In the genomic region with DNA sequence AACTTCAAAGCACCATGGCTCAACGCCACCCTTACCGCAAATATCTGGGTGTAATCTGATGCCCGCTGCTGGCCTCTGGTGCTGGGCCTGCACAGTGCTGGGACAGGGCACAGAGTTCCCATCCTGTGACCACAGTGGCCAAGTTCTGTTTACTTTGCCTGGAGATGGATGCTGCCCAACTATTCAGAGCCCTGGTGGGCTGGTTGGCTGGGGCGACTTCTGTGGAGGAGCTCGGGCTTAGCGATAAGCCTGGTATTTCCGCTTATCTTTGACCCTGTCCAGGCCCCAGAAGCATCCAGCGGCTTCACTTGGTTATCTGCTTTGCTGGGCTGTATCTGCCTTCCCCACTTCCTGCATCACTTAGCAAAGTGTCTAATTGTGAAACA, we compare ENCODE assay signal across 8 mouse cellular contexts. TPM values are rescaled to one million over a fixed set of nuclear protein-coding genes. Genes with fewer than 3 reads are reported as not detected.
A peak's percentile ranks its signal among the peaks of the same experiment; 100 is the strongest.
DNase-seq lines count a peak whose midpoint lies in the region; ATAC-seq lines count a peak whose summit lies in the region.

No protein-coding gene starts in this region.

- DNase-seq in adrenal gland, postnatal 10 days: peak; percentile 20
- peak; percentile 65 to 74 for DNase-seq in spleen, postnatal 36 days (ENCODE audit: low spot score in 2 of 2)
- no peak for DNase-seq in retina, embryonic 14.5 days (ENCODE audit: low spot score)

- H3K4me2 ChIP-seq in embryonic facial prominence, embryonic 15.5 days (replicated peaks): no peak overlapping the region
- peak overlapping the region; percentile 58 for H3K4me2 ChIP-seq in liver, embryonic 16.5 days (ENCODE audit: low read depth, low read length)
- H3K4me2 ChIP-seq in forebrain, embryonic 12.5 days: no peak overlapping the region

- H3K9me3 ChIP-seq in embryonic facial prominence, embryonic 15.5 days (replicated peaks): no peaks in the 10 kb centered on the region
- H3K9me3 ChIP-seq in liver, embryonic 16.5 days (replicated peaks; ENCODE audit: control insufficient read depth, low read length): no peaks in the 10 kb centered on the region
- H3K9me3 ChIP-seq in forebrain, embryonic 12.5 days: no peaks in the 10 kb centered on the region

- peaks cover 24% of the 10 kb centered on the region; the same call in 1 of the 2 replicates for H3K4me1 ChIP-seq in embryonic facial prominence, embryonic 15.5 days
- H3K4me1 ChIP-seq in liver, embryonic 16.5 days (ENCODE audit: control insufficient read depth, low read depth, low read length): peaks cover 50% of the 10 kb centered on the region
- H3K4me1 ChIP-seq in forebrain, embryonic 12.5 days: peaks cover 3% of the 10 kb centered on the region; the same call in 1 of the 2 replicates

- H3K9ac ChIP-seq in embryonic facial prominence, embryonic 15.5 days: no peak overlapping the region
- peak overlapping the region; percentile 73 for H3K9ac ChIP-seq in liver, embryonic 16.5 days (ENCODE audit: low read depth, low read length)
- no peak overlapping the region for H3K9ac ChIP-seq in forebrain, embryonic 12.5 days

- no peak overlapping the region for H3K27ac ChIP-seq in embryonic facial prominence, embryonic 15.5 days (replicated peaks)
- H3K27ac ChIP-seq in liver, embryonic 16.5 days (ENCODE audit: low read length): peak overlapping the region; percentile 98
- no peak overlapping the region for H3K27ac ChIP-seq in forebrain, embryonic 12.5 days

- no peaks in the 10 kb centered on the region for H3K36me3 ChIP-seq in embryonic facial prominence, embryonic 15.5 days
- H3K36me3 ChIP-seq in liver, embryonic 16.5 days (ENCODE audit: control insufficient read depth, insufficient read depth): no peaks in the 10 kb centered on the region; the same call in 1 of the 2 replicates
- H3K36me3 ChIP-seq in forebrain, embryonic 12.5 days (replicated peaks): no peaks in the 10 kb centered on the region

- H3K27me3 ChIP-seq in embryonic facial prominence, embryonic 15.5 days: no peaks in the 10 kb centered on the region
- no peaks in the 10 kb centered on the region for H3K27me3 ChIP-seq in liver, embryonic 16.5 days (ENCODE audit: control insufficient read depth, insufficient read depth, low read depth, low read length)
- no peaks in the 10 kb centered on the region for H3K27me3 ChIP-seq in forebrain, embryonic 12.5 days

- ATAC-seq in embryonic facial prominence, embryonic 15.5 days (ENCODE audit: insufficient number of reproducible peaks, low FRiP score, low TSS enrichment, low read depth): peak; percentile 57; the same call in 1 of the 2 replicates
- ATAC-seq in hematopoietic stem cell, adult 5-6 weeks (replicated peaks in 1 of 2; ENCODE audit: insufficient read depth in 1 of 2, low FRiP score in 2 of 2, low TSS enrichment in 1 of 2, low read depth in 1 of 2, poor library complexity in 2 of 2, severe bottlenecking in 2 of 2): peak; percentile 51 to 67
- peak; percentile 91 for ATAC-seq in liver, embryonic 16.5 days (ENCODE audit: low read depth)
- no peak for ATAC-seq in forebrain, embryonic 12.5 days (ENCODE audit: low FRiP score)
- no peak for ATAC-seq in CD4-positive, CD25-positive, alpha-beta regulatory T cell, adult 4 months

- no peak overlapping the region for H3K4me3 ChIP-seq in embryonic facial prominence, embryonic 15.5 days (replicated peaks)
- H3K4me3 ChIP-seq in liver, embryonic 16.5 days (ENCODE audit: low read depth, low read length): peak overlapping the region; percentile 69
- H3K4me3 ChIP-seq in forebrain, embryonic 12.5 days (replicated peaks): no peak overlapping the region

- 62% methylated on average over 8 of the region's 8 CpGs for WGBS in embryonic facial prominence, embryonic 15.5 days
- 5% methylated on average over 8 of the region's 8 CpGs for WGBS in liver, embryonic 16.5 days (ENCODE audit: insufficient replicate concordance)
- 83% methylated on average over 8 of the region's 8 CpGs for WGBS in forebrain, embryonic 12.5 days

RNA-seq across cellular contexts. Expression of gene Mylk3, which starts 5.3 kb away (rescaled TPM):
- total RNA-seq in adrenal gland, postnatal 10 days (2021): 1 to 10 TPM; 1.2 to 2.7 TPM
- polyA plus RNA-seq in embryonic facial prominence, embryonic 15.5 days (2015; fragmentation: Nextera tagmentation; extraction: Ambion mirVana): 4.0 and 4.4 TPM in 2 replicates
- 1.0 and 3.8 TPM in 2 replicates for total RNA-seq in hematopoietic stem cell, adult 5-6 weeks (2017)
- 66.3 and 66.8 TPM in 2 replicates for polyA plus RNA-seq in liver, embryonic 16.5 days (2015; fragmentation: Nextera tagmentation; extraction: Ambion mirVana)
- polyA plus RNA-seq in forebrain, embryonic 12.5 days (2016; fragmentation: Nextera tagmentation; extraction: Ambion mirVana): 1.3 and 1.4 TPM in 2 replicates
- not detected for polyA plus RNA-seq in CD4-positive, CD25-positive, alpha-beta regulatory T cell, adult 4 months (2017; shearing (Covaris generic))

RNA-seq across cellular contexts. Expression of gene 4921524J17Rik, which starts 51.8 kb away (rescaled TPM):
- 10 to 100 TPM; 15.3 to 21.4 TPM for total RNA-seq in adrenal gland, postnatal 10 days (2021)
- 47.9 and 50.8 TPM in 2 replicates for polyA plus RNA-seq in embryonic facial prominence, embryonic 15.5 days (2015; fragmentation: Nextera tagmentation; extraction: Ambion mirVana)
- total RNA-seq in hematopoietic stem cell, adult 5-6 weeks (2017): 87.2 and 121 TPM in 2 replicates
- 14.5 and 17.0 TPM in 2 replicates for polyA plus RNA-seq in liver, embryonic 16.5 days (2015; fragmentation: Nextera tagmentation; extraction: Ambion mirVana)
- polyA plus RNA-seq in forebrain, embryonic 12.5 days (2016; fragmentation: Nextera tagmentation; extraction: Ambion mirVana): 46.1 and 48.1 TPM in 2 replicates
- 10 to 100 TPM; 68.1 to 74.0 TPM for polyA plus RNA-seq in CD4-positive, CD25-positive, alpha-beta regulatory T cell, adult 4 months (2017; shearing (Covaris generic))

Comparison
In these comparisons a context has a peak if more than half of its experiments do, and no peak if none do; other contexts are left out.
1. ATAC-seq: peak in embryonic facial prominence, embryonic 15.5 days (single experiment), hematopoietic stem cell, adult 5-6 weeks (2 of 2) and liver, embryonic 16.5 days (single experiment); none in forebrain, embryonic 12.5 days (single experiment) and CD4-positive, CD25-positive, alpha-beta regulatory T cell, adult 4 months (single experiment).
2. RNA of gene Mylk3, which starts 5.3 kb away (polyA plus RNA-seq): 66.3 to 66.8 TPM in liver, embryonic 16.5 days; 4.0 to 4.4 TPM in embryonic facial prominence, embryonic 15.5 days, 1.3 to 1.4 TPM in forebrain, embryonic 12.5 days and not detected in CD4-positive, CD25-positive, alpha-beta regulatory T cell, adult 4 months; every median in the first group is over 10 times any median in the second.